Mouse (Mus musculus) testis, adult 2 months (tissue): ENCODE results near the gene Asnsd1. TPM values are rescaled to one million over a fixed set of nuclear protein-coding genes. Genes with fewer than 3 reads are reported as not detected.

ENCODE experiments used
- H3K27ac ChIP-seq: fragments of 200-500 bp; 2 replicates; pipeline ENCODE4 v1.5.1; 2012; ENCODE audit warnings: low read depth, low read length; ENCODE audit not compliant: control insufficient read depth, insufficient read depth
- H3K27me3 ChIP-seq: fragments of 200-500 bp; 2 replicates; pipeline ENCODE4 v1.6.1; 2012; ENCODE audit warnings: mild to moderate bottlenecking, low read length, moderate library complexity; ENCODE audit not compliant: control insufficient read depth, insufficient read depth
- H3K36me3 ChIP-seq: fragments of 200-500 bp; 2 replicates; pipeline ENCODE4 v1.6.1; 2012; ENCODE audit warnings: mild to moderate bottlenecking, low read length; ENCODE audit not compliant: control insufficient read depth, insufficient read depth
- H3K4me1 ChIP-seq: fragments of 200-500 bp; 2 replicates; pipeline ENCODE4 v1.6.1; 2012; ENCODE audit warnings: low read length; ENCODE audit not compliant: control insufficient read depth, insufficient read depth
- H3K4me3 ChIP-seq: fragments of 200-500 bp; 2 replicates; pipeline ENCODE4 v1.5.1; 2012; ENCODE audit warnings: low read depth, mild to moderate bottlenecking, low read length, moderate library complexity, mixed read lengths; ENCODE audit not compliant: control insufficient read depth
- CTCF ChIP-seq: fragments of 200-500 bp; IDR thresholded peaks from 2 replicates; pipeline ENCODE4 v1.5.1; 2012; ENCODE audit warnings: low read depth, mild to moderate bottlenecking, inconsistent platforms, low read length, moderate library complexity; ENCODE audit not compliant: control insufficient read depth, insufficient read depth, insufficient replicate concordance
- POLR2A ChIP-seq: fragments of 200-500 bp; IDR thresholded peaks from 2 replicates; pipeline ENCODE4 v1.6.1; 2012; ENCODE audit warnings: low read depth, mild to moderate bottlenecking, inconsistent platforms, low read length, moderate library complexity; ENCODE audit not compliant: control insufficient read depth
- polyA plus RNA-seq: library from polyadenylated mRNA; depleted of rRNA; stranded (reverse); fragments of >200 nt; gene quantifications from 2 replicates; pipeline ENCODE4 v1.2.3, GENCODE M21; 2012; rRNA removed

Asnsd1 gene
- polyA plus RNA-seq, 1 experiment: 78.8 TPM

DNA sequence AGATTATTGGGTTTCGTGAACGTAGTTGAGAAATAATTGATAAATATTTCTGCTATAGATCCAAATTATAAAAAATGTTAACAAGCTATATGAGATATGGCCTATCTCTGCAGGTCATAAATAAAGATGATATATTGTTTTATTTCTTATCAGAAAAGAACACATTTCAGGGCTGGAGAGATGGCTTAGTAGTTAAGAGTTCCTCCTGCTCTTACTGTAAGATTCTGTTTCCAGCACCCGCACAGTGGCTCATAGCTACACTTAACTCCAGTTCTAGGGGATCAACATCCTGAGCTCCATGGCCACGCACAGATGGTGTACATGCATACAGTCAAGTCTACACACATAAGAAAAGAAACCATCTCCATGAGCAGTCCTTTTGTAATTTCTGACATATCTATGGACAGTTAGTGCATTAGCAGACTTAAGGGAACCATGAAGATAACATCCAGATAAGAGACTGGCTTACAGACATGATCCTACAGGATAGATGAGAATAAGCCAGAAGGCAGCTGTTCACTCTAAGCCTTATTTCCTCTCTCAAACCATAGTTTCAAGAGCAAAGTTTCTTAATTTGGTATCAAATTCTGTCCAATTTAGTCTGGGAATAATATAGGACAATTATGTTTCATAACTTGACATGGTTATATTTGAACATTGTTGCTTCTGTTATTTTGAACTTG lies 30.7 kb downstream of the Asnsd1 start:
- H3K27me3 ChIP-seq: no peaks in the 10 kb centered on the region
- no peak overlapping the region for H3K4me3 ChIP-seq
- H3K36me3 ChIP-seq: no peaks in the 10 kb centered on the region; the same call in none of the 2 replicates

DNA sequence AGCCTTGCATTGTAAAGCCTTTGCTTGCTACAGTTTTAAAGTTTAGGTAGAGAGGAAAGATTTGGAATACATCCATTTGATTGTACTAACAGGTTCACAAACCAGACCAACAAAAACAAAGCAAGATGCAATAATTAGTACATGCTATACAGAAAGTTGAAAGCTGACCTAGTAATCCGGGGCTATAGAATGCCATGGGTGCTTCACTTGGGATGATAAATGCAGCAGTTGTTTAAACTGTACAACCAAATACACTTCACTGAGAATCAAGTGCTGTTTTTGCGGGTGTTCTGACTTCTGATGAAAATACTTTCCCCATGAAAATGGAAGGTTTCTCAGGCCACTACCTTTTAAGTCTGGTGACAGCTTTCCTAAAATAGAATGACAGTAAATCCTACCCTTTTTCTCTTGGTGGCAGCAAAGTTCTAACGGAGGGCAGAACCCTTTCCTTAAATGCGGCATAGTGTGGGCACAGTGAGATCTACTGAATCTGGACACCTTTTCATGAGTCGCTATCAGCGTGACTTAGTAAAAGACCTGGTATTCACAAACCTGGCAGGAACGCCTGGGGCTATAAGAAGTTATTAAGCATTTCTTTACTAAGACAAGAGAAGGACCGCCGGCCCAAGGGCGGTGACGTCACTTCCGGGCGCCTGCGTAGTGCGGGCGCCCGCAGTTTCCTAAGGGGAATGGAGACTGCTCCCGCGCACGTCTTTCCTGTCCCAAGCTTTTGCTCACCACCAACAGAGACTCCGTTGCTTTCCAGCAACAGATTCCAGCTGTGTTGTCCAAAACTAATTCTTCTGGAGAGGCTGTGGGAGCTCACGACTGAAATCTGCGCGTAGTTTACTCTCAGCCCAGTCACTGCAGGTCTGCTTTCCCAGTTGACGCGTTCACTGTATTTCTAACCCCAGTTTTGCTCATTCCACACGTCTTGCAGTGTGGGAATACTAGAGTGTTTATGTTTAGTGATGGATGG lies 39.3 kb downstream of the Asnsd1 start, which contains the start of gene Osgepl1:
Osgepl1 (plus strand) TSS at position 636 of the 979 bp plus-strand sequence.
- TF ChIP-seq POLR2A (peak; percentile 70), CTCF (no peak)
- Histone ChIP-seq H3K36me3 (no peaks in the 10 kb centered on the region), H3K4me3 (peak within 1 kb of the TSS; percentile 97), H3K4me1 (no peaks in the 10 kb centered on the region), H3K27ac (peak within 1 kb of the TSS; percentile 88), H3K27me3 (no peaks in the 10 kb centered on the region)

More for the DNA sequence above, 30.7 kb downstream of the Asnsd1 start:
- Histone ChIP-seq H3K4me1 (no peaks in the 10 kb centered on the region), H3K27ac (no peak overlapping the region)
- TF ChIP-seq CTCF: no peak

GRCm38 (mm10) chr1:53300506-53300905 lies 52.0 kb downstream of the Asnsd1 start:
- H3K4me3 ChIP-seq: no peak overlapping the region
- H3K36me3 ChIP-seq: no peaks in the 10 kb centered on the region
- no peaks in the 10 kb centered on the region for H3K4me1 ChIP-seq
- TF ChIP-seq CTCF (no peak), POLR2A (no peak)
- no peak overlapping the region for H3K27ac ChIP-seq
- H3K27me3 ChIP-seq: no peaks in the 10 kb centered on the region

- H3K27me3 ChIP-seq: no peaks in the 10 kb centered on the region
- TF ChIP-seq POLR2A: peak; percentile 66
- no peak for TF ChIP-seq CTCF
Observed at GRCm38 (mm10) chr1:53296581-53297383, 55.8 kb downstream of the Asnsd1 start, which contains the start of the genes Pms1, Ormdl1 and Gm28778. Pms1 (minus strand) TSS chr1:53297018. Ormdl1 (plus strand) TSS chr1:53297095. Gm28778 (plus strand) TSS chr1:53297111.

More at GRCm38 (mm10) chr1:53296581-53297383, 55.8 kb downstream of the Asnsd1 start, which contains the start of the genes Pms1, Ormdl1 and Gm28778:
- Histone ChIP-seq H3K27ac (peak within 1 kb of the TSS; percentile 85), H3K36me3 (no peaks in the 10 kb centered on the region), H3K4me1 (no peaks in the 10 kb centered on the region), H3K4me3 (peak within 1 kb of the TSS; percentile 98)

Other genes starting within 250 kb of the Asnsd1 start
- gene 1700019A02Rik, start 165.1 kb downstream of the Asnsd1 start, polyA plus RNA-seq: 36.0 and 52.2 TPM in 2 replicates
- gene Pms1, start 55.7 kb downstream of the Asnsd1 start, polyA plus RNA-seq: 0.49 and 1.1 TPM in 2 replicates
- gene Ormdl1, start 55.7 kb downstream of the Asnsd1 start, polyA plus RNA-seq: 1.5 and 2.5 TPM in 2 replicates
- gene Gm28778, start 55.6 kb downstream of the Asnsd1 start, polyA plus RNA-seq: 3.5 and 4.4 TPM in 2 replicates
- gene Osgepl1, start 39.1 kb downstream of the Asnsd1 start, polyA plus RNA-seq: 12.2 and 12.7 TPM in 2 replicates
- not detected in 2 replicates for gene Asdurf, start 133 bp downstream of the Asnsd1 start, polyA plus RNA-seq
- not detected in 2 replicates for gene Gm28551, start 85 bp downstream of the Asnsd1 start, polyA plus RNA-seq